Mouse (Mus musculus) bone marrow macrophage, adult 2 months (primary cell): ENCODE results near the gene Sall1.

Source experiments
- CTCF ChIP-seq: IDR thresholded peaks from 2 replicates; pipeline ENCODE4 v1.5.1; 2012; ENCODE audit warnings: low read depth, mild to moderate bottlenecking, low read length, moderate library complexity
- POLR2A ChIP-seq: IDR thresholded peaks from 2 replicates; pipeline ENCODE4 v1.6.1; 2012; ENCODE audit warnings: mild to moderate bottlenecking, low read depth, low read length, borderline replicate concordance

GRCm38 (mm10) chr8:89002128-89002527 lies 41.8 kb downstream of the Sall1 start:
- TF ChIP-seq POLR2A (no peak), CTCF (no peak)
